Mouse (Mus musculus) embryonic fibroblast, embryonic 13.5 days (primary cell): Measurements from ENCODE around the gene Ifnz. TPM values are rescaled to one million over a fixed set of nuclear protein-coding genes. Genes with fewer than 3 reads are reported as not detected.
A peak's percentile ranks its signal among the peaks of the same experiment; 100 is the strongest.
"Not testable (repeated sequence)": the region's sequence is repeated elsewhere in the genome, so short reads cannot be mapped to it uniquely, and the experiment has no call there.

Experiments used
- H3K27ac ChIP-seq: 2 replicates; pipeline ENCODE4 v1.5.1; 2012; ENCODE audit warnings: low read length, control low read depth, inconsistent platforms; ENCODE audit not compliant: insufficient read depth
- H3K4me1 ChIP-seq: 2 replicates; pipeline ENCODE4 v1.6.1; 2011; ENCODE audit warnings: low read length; ENCODE audit not compliant: control insufficient read depth, insufficient read depth
- H3K4me3 ChIP-seq: 2 replicates; pipeline ENCODE4 v1.5.1; 2011; ENCODE audit warnings: mild to moderate bottlenecking, control low read depth, low read length; ENCODE audit not compliant: insufficient read depth
- CTCF ChIP-seq: IDR thresholded peaks from 2 replicates; pipeline ENCODE4 v1.5.1; 2011; ENCODE audit warnings: mild to moderate bottlenecking, control low read depth, low read length, moderate library complexity, borderline replicate concordance; ENCODE audit not compliant: insufficient read depth
- POLR2A ChIP-seq: IDR thresholded peaks from 2 replicates; pipeline ENCODE4 v1.6.1; 2011; ENCODE audit warnings: low read depth, mild to moderate bottlenecking, control low read depth, low read length, moderate library complexity
- polyA plus RNA-seq: library from polyadenylated mRNA; stranded (reverse); fragments of >200 nt; gene quantifications from 2 replicates; pipeline ENCODE4 v1.2.4, GENCODE M21; 2011; ENCODE audit warnings: low read depth; ENCODE audit not compliant: missing spikeins, insufficient read length

The Ifnz gene
- polyA plus RNA-seq, 1 experiment: 0.44 TPM

DNA sequence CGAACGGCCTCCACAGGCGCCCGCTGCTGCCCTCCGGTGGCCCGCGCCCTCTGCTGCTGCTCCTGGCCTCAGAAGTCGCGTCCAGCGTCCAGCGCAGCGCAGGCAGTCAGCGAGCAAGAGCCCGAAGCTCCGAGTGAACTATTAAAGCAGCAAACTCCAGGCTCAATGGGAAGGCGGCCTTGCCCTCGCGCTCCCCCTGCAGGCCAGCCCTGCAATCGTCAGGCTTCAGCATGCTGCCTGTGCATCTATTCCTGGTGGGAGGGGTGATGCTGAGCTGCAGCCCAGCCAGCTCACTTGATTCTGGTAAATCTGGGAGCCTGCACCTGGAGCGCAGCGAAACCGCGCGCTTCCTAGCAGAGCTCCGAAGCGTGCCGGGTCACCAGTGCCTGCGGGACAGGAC, 6.5 kb downstream of the Ifnz start, which contains the start of gene Gm13277:
TSS of gene Gm13277 (plus strand) at position 231 of the 400 bp plus-strand sequence.
- not testable (repeated sequence) for H3K27ac ChIP-seq, H3K4me3 ChIP-seq, H3K4me1 ChIP-seq
- TF ChIP-seq CTCF: peak; percentile 43; the same call in 1 of the 2 replicates

GRCm38 (mm10) chr4:88791250-88791649, 9.3 kb downstream of the Ifnz start, which contains the start of gene Gm13278:
Gene Gm13278, plus strand, starts transcription at chr4:88791550.
- not testable (repeated sequence) for H3K27ac ChIP-seq, H3K4me1 ChIP-seq

DNA sequence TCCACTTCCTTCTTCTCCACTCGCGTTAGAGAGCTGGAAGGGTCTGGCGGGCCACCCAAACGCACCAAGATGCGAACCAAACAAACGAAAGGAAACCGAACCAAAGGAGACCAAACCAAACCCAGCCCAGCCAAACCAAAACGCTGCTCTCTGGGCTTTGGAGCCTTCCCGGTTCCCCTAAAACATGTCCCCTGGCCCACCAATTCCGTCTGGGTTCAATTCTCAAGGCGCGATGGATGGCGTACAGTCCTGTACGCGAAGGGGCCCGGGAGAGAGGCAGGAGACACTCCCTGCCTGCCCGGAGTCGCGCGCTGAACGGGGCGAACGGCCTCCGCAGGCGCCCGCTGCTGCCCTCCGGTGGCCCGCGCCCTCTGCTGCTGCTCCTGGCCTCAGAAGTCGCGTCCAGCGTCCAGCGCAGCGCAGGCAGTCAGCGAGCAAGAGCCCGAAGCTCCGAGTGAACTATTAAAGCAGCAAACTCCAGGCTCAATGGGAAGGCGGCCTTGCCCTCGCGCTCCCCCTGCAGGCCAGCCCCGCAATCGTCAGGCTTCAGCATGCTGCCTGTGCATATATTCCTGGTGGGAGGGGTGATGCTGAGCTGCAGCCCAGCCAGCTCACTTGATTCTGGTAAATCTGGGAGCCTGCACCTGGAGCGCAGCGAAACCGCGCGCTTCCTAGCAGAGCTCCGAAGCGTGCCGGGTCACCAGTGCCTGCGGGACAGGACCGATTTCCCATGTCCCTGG, 12.2 kb downstream of the Ifnz start, which contains the start of gene Gm13275:
TSS of gene Gm13275 (plus strand) at position 552 of the 740 bp plus-strand sequence.
- not testable (repeated sequence) for H3K4me1 ChIP-seq, H3K4me3 ChIP-seq, H3K27ac ChIP-seq

More at GRCm38 (mm10) chr4:88791250-88791649, 9.3 kb downstream of the Ifnz start, which contains the start of gene Gm13278:
- not testable (repeated sequence) for H3K4me3 ChIP-seq

DNA sequence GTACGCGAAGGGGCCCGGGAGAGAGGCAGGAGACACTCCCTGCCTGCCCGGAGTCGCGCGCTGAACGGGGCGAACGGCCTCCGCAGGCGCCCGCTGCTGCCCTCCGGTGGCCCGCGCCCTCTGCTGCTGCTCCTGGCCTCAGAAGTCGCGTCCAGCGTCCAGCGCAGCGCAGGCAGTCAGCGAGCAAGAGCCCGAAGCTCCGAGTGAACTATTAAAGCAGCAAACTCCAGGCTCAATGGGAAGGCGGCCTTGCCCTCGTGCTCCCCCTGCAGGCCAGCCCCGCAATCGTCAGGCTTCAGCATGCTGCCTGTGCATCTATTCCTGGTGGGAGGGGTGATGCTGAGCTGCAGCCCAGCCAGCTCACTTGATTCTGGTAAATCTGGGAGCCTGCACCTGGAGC, 15.2 kb downstream of the Ifnz start, which contains the start of gene Gm13279:
TSS of gene Gm13279 (plus strand) at position 301 of the 400 bp plus-strand sequence.
- not testable (repeated sequence) for H3K4me3 ChIP-seq, H3K4me1 ChIP-seq, H3K27ac ChIP-seq

DNA sequence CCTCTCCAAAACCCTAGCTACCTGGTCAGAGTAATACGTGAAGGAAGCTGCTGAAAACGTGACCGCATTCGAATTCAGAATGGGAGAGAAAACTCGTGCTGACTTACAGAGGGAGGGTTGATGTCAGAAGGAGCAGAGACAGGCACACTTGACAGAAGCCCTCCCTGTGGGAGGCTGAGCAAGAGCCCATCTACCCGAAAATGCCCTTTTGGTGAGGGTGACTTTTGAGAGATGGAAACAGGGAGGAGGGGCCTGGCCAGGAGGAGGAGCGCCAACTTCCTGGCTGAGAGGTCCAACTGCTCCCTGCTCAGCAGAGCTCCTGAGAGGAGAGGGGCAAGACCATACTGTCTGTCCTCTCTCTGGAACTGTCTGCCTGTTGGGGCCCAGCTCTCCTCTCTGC, 17.4 kb downstream of the Ifnz start, which contains the start of gene Gm13285:
TSS of gene Gm13285 (plus strand) at position 301 of the 400 bp plus-strand sequence.
- not testable (repeated sequence) for H3K4me3 ChIP-seq, H3K4me1 ChIP-seq, H3K27ac ChIP-seq

DNA sequence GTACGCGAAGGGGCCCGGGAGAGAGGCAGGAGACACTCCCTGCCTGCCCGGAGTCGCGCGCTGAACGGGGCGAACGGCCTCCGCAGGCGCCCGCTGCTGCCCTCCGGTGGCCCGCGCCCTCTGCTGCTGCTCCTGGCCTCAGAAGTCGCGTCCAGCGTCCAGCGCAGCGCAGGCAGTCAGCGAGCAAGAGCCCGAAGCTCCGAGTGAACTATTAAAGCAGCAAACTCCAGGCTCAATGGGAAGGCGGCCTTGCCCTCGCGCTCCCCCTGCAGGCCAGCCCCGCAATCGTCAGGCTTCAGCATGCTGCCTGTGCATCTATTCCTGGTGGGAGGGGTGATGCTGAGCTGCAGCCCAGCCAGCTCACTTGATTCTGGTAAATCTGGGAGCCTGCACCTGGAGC, 21.0 kb downstream of the Ifnz start, which contains the start of gene Gm13287:
TSS of gene Gm13287 (plus strand) at position 301 of the 400 bp plus-strand sequence.
- not testable (repeated sequence) for H3K4me3 ChIP-seq, H3K27ac ChIP-seq, H3K4me1 ChIP-seq

DNA sequence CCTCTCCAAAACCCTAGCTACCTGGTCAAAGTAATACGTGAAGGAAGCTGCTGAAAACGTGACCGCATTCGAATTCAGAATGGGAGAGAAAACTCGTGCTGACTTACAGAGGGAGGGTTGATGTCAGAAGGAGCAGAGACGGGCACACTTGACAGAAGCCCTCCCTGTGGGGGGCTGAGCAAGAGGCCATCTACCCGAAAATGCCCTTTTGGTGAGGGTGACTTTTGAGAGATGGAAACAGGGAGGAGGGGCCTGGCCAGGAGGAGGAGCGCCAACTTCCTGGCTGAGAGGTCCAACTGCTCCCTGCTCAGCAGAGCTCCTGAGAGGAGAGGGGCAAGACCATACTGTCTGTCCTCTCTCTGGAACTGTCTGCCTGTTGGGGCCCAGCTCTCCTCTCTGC, 23.3 kb downstream of the Ifnz start, which contains the start of gene Gm13288:
TSS of gene Gm13288 (plus strand) at position 301 of the 400 bp plus-strand sequence.
- H3K4me3 ChIP-seq, H3K27ac ChIP-seq, H3K4me1 ChIP-seq: not testable (repeated sequence)

GRCm38 (mm10) chr4:88805761-88806160, 23.8 kb downstream of the Ifnz start:
- H3K4me3 ChIP-seq, H3K27ac ChIP-seq, H3K4me1 ChIP-seq: not testable (repeated sequence)

- Histone ChIP-seq H3K4me1 (no peaks in the 10 kb centered on the region), H3K4me3 (no peak within 1 kb of the TSS), H3K27ac (no peak within 1 kb of the TSS)
- TF ChIP-seq CTCF: no peak
- TF ChIP-seq POLR2A: no peak
These were observed 34.0 kb downstream of the Ifnz start, which contains the start of gene Ifna7 for GRCm38 (mm10) chr4:88815928-88816327. Gene Ifna7, plus strand, starts transcription at chr4:88816228.

- Histone ChIP-seq H3K4me3 (no peak within 1 kb of the TSS), H3K27ac (no peak within 1 kb of the TSS), H3K4me1 (no peaks in the 10 kb centered on the region)
- TF ChIP-seq CTCF (no peak), POLR2A (no peak)
These were observed 37.7 kb downstream of the Ifnz start, which contains the start of gene Ifna11 for GRCm38 (mm10) chr4:88819659-88820058. Gene Ifna11, plus strand, starts transcription at chr4:88819959.

DNA sequence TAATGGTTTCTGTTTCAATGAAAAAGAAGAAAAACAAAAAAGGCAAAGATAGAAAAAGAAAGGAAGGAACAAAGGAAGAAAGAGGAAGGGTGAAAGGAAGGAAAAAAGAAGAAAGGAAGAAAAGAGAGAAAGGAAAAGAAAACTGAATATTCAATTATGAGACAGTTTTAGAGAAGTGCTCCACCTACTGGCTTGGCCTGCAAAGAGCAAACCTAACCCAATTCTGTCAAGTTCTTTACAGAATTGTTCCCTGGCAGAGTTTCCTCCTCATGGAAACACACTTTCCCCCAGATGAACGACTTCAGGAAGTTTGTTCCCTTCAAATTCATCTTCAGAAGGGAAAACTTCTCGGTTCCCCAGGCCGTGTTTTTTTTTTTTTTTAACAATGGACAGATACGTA, 41.1 kb downstream of the Ifnz start:
- TF ChIP-seq CTCF (no peak), POLR2A (no peak)
- H3K4me1 ChIP-seq: no peaks in the 10 kb centered on the region

DNA sequence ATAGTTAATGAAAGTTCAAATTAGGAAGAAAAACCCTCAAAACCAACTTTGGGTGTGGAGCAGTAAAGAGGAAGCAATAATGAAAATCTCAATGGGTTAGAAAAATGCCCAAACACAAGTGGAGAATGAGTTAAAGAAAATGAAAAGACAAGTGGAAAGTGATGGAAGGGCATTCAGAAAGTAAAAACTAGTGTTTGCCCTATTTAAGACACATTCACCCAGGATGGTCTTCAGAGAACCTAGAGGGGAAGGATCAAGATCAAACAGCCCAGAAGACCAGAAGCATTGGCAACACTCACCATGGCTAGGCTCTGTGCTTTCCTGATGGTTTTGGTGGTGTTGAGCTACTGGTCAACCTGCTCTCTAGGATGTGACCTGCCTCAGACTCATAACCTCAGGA, 45.2 kb downstream of the Ifnz start, which contains the start of gene Ifna6:
TSS of gene Ifna6 (plus strand) at position 301 of the 400 bp plus-strand sequence.
- not testable (repeated sequence) for H3K4me1 ChIP-seq, H3K27ac ChIP-seq, H3K4me3 ChIP-seq

More for the DNA sequence above, 41.1 kb downstream of the Ifnz start:
- H3K4me3 ChIP-seq: no peak overlapping the region
- no peak overlapping the region for H3K27ac ChIP-seq
